Mouse (Mus musculus): ENCODE measurements around the gene Ncor2.

Ncor2 gene

GRCm38 (mm10) chr5:125127920-125128319, 51.1 kb downstream of the Ncor2 start:
- no peak for DNase-seq (ENCODE audit: low read depth, low spot score)

- DNase-seq (ENCODE audit: low read depth, low spot score): no peak
These were observed 51.6 kb downstream of the Ncor2 start for GRCm38 (mm10) chr5:125127426-125127825.

GRCm38 (mm10) chr5:125125966-125126464, 53.0 kb downstream of the Ncor2 start:
- no peak for DNase-seq (ENCODE audit: low read depth, low spot score)

- DNase-seq (ENCODE audit: low read depth, low spot score): no peak
These were observed 53.8 kb downstream of the Ncor2 start for GRCm38 (mm10) chr5:125125219-125125618.

- no peak for DNase-seq (ENCODE audit: low read depth, low spot score)
These were observed 55.0 kb downstream of the Ncor2 start for GRCm38 (mm10) chr5:125124002-125124401.

- DNase-seq (ENCODE audit: low read depth, low spot score): no peak
These were observed 55.8 kb downstream of the Ncor2 start for GRCm38 (mm10) chr5:125123206-125123605.

- no peak for DNase-seq (ENCODE audit: low read depth, low spot score)
These were observed 56.5 kb downstream of the Ncor2 start for GRCm38 (mm10) chr5:125122546-125122945.

GRCm38 (mm10) chr5:125122049-125122448, 57.0 kb downstream of the Ncor2 start:
- no peak for DNase-seq (ENCODE audit: low read depth, low spot score)

- peak; percentile 75 for DNase-seq (ENCODE audit: low read depth, low spot score)
These were observed 58.3 kb downstream of the Ncor2 start for GRCm38 (mm10) chr5:125120517-125121303.

GRCm38 (mm10) chr5:125117238-125117637, 61.8 kb downstream of the Ncor2 start:
- DNase-seq (ENCODE audit: low read depth, low spot score): no peak

GRCm38 (mm10) chr5:125113029-125113428, 66.0 kb downstream of the Ncor2 start:
- DNase-seq (ENCODE audit: low read depth, low spot score): no peak

GRCm38 (mm10) chr5:125112588-125112987, 66.4 kb downstream of the Ncor2 start:
- no peak for DNase-seq (ENCODE audit: low read depth, low spot score)

GRCm38 (mm10) chr5:125111137-125111536, 67.9 kb downstream of the Ncor2 start:
- DNase-seq (ENCODE audit: low read depth, low spot score): no peak

GRCm38 (mm10) chr5:125110722-125111121, 68.3 kb downstream of the Ncor2 start:
- DNase-seq (ENCODE audit: low read depth, low spot score): no peak

GRCm38 (mm10) chr5:125110196-125110595, 68.8 kb downstream of the Ncor2 start:
- no peak for DNase-seq (ENCODE audit: low read depth, low spot score)

- DNase-seq (ENCODE audit: low read depth, low spot score): peak; percentile 85
These were observed 71.9 kb downstream of the Ncor2 start for GRCm38 (mm10) chr5:125107011-125107651.

GRCm38 (mm10) chr5:125106191-125106590, 72.8 kb downstream of the Ncor2 start:
- no peak for DNase-seq (ENCODE audit: low read depth, low spot score)

GRCm38 (mm10) chr5:125104841-125105240, 74.2 kb downstream of the Ncor2 start:
- DNase-seq (ENCODE audit: low read depth, low spot score): no peak

GRCm38 (mm10) chr5:125103396-125103795, 75.6 kb downstream of the Ncor2 start:
- no peak for DNase-seq (ENCODE audit: low read depth, low spot score)

- DNase-seq (ENCODE audit: low read depth, low spot score): no peak
These were observed 76.1 kb downstream of the Ncor2 start for GRCm38 (mm10) chr5:125102907-125103306.

- DNase-seq (ENCODE audit: low read depth, low spot score): no peak
These were observed 76.7 kb downstream of the Ncor2 start for GRCm38 (mm10) chr5:125102352-125102751.

- DNase-seq (ENCODE audit: low read depth, low spot score): no peak
These were observed 79.2 kb downstream of the Ncor2 start for GRCm38 (mm10) chr5:125099785-125100350.

- DNase-seq (ENCODE audit: low read depth, low spot score): no peak
These were observed 80.3 kb downstream of the Ncor2 start for GRCm38 (mm10) chr5:125098692-125099091.
